Mouse (Mus musculus) forebrain, embryonic 14.5 days (tissue): ENCODE measurements at regions not wholly inside any gene's neighbourhood (a gene's known extent, or its start where the extent isn't known, plus 50 kb on each side); places are given as distances from the start of the nearest gene placed in this dataset.
A peak's percentile ranks its signal among the peaks of the same experiment; 100 is the strongest.

Source experiments
- ATAC-seq: fragments of 200-750 bp; cut with Nextera tagmentation; 2 replicates; pipeline ENCODE4 v1.8.0; 2017; ENCODE audit warnings: mild to moderate bottlenecking, moderate library complexity
- DNase-seq: peaks from one replicate; pipeline ENCODE4 v3.0.0-alpha.2; 2015; ENCODE audit warnings: low spot score
- H3K27ac ChIP-seq: fragments of 300-500 bp; sonication (generic); 2 replicates; pipeline ENCODE4 v1.5.1; 2014; ENCODE audit warnings: low read depth, mild to moderate bottlenecking, control low read depth, low read length, moderate library complexity
- H3K27me3 ChIP-seq: fragments of 300-500 bp; sonication (generic); replicated peaks from 2 replicates; pipeline ENCODE4 v1.6.1; 2014; ENCODE audit warnings: low read length, control low read depth, mixed read lengths; ENCODE audit not compliant: control insufficient read depth, insufficient read depth
- H3K36me3 ChIP-seq: fragments of 300-500 bp; sonication (generic); 2 replicates; pipeline ENCODE4 v1.6.1; 2014; ENCODE audit warnings: low read length, control low read depth; ENCODE audit not compliant: control insufficient read depth, insufficient read depth
- H3K4me1 ChIP-seq: fragments of 300-500 bp; sonication (generic); 2 replicates; pipeline ENCODE4 v1.6.1; 2014; ENCODE audit warnings: antibody characterized with exemption, low read length, control low read depth; ENCODE audit not compliant: control insufficient read depth, insufficient read depth
- H3K4me2 ChIP-seq: fragments of 300-500 bp; sonication (generic); 2 replicates; pipeline ENCODE4 v1.6.1; 2014; ENCODE audit warnings: mild to moderate bottlenecking, control low read depth, low read length
- H3K4me3 ChIP-seq: fragments of 300-500 bp; sonication (generic); 2 replicates; pipeline ENCODE4 v1.5.1; 2014; ENCODE audit warnings: low read depth, low read length, control low read depth
- H3K9ac ChIP-seq: fragments of 300-500 bp; sonication (generic); 2 replicates; pipeline ENCODE4 v1.6.1; 2014; ENCODE audit warnings: mild to moderate bottlenecking, low read length, control low read depth, moderate library complexity
- H3K9me3 ChIP-seq: fragments of 300-500 bp; sonication (generic); replicated peaks from 2 replicates; pipeline ENCODE4 v1.6.1; 2016; ENCODE audit warnings: low read length, control low read depth, mixed read lengths; ENCODE audit not compliant: control insufficient read depth
- WGBS: fragments of 180-500 bp; shearing (Covaris S2); extraction: QIAGEN DNeasy Blood & Tissue Kit; methylation state at CpG from one replicate; pipeline ENCODE4 v1.1.7; 2014; 5-methylcytosine and 5-hydroxymethylcytosine counted together

GRCm38 (mm10) chr15:16311956-16312646 is 416.5 kb upstream of the Cdh9 start:
- ATAC-seq (no peak), DNase-seq (no peak)
- no peak overlapping the region for H3K4me2 ChIP-seq
- H3K27ac ChIP-seq = no peak overlapping the region
- H3K4me1 ChIP-seq = no peaks in the 10 kb centered on the region
- H3K36me3 ChIP-seq = no peaks in the 10 kb centered on the region
- H3K27me3 ChIP-seq = no peaks in the 10 kb centered on the region
- WGBS = 81% methylated on average over 3 of the region's 3 CpGs
- no peak overlapping the region for H3K4me3 ChIP-seq
- no peak overlapping the region for H3K9ac ChIP-seq
- H3K9me3 ChIP-seq = no peaks in the 10 kb centered on the region

- H3K4me2 ChIP-seq = no peak overlapping the region
- H3K27me3 ChIP-seq = no peaks in the 10 kb centered on the region
Measured at GRCm38 (mm10) chr15:16312721-16313120, 415.8 kb upstream of the Cdh9 start.

GRCm38 (mm10) chr15:16313818-16314217 is 414.7 kb upstream of the Cdh9 start:
- no peak overlapping the region for H3K27ac ChIP-seq
- WGBS = 71% methylated on average over 1 of the region's 1 CpGs

More at GRCm38 (mm10) chr15:16312721-16313120, 415.8 kb upstream of the Cdh9 start:
- no peak overlapping the region for H3K27ac ChIP-seq
- H3K36me3 ChIP-seq = no peaks in the 10 kb centered on the region
- no peaks in the 10 kb centered on the region for H3K9me3 ChIP-seq
- DNase-seq (no peak), ATAC-seq (no peak)
- H3K4me1 ChIP-seq = no peaks in the 10 kb centered on the region
- no peak overlapping the region for H3K9ac ChIP-seq
- H3K4me3 ChIP-seq = no peak overlapping the region

GRCm38 (mm10) chr15:16314606-16315005 is 413.9 kb upstream of the Cdh9 start:
- Histone ChIP-seq H3K9me3 (no peaks in the 10 kb centered on the region), H3K4me1 (no peaks in the 10 kb centered on the region), H3K4me2 (no peak overlapping the region), H3K9ac (no peak overlapping the region), H3K4me3 (no peak overlapping the region), H3K36me3 (no peaks in the 10 kb centered on the region), H3K27ac (no peak overlapping the region), H3K27me3 (no peaks in the 10 kb centered on the region)
- WGBS = 79% methylated on average over 6 of the region's 6 CpGs
- DNase-seq = peak; percentile 4
- no peak for ATAC-seq

More at GRCm38 (mm10) chr15:16313818-16314217, 414.7 kb upstream of the Cdh9 start:
- H3K9ac ChIP-seq = no peak overlapping the region
- H3K4me2 ChIP-seq = no peak overlapping the region
- ATAC-seq (no peak), DNase-seq (no peak)
- H3K4me1 ChIP-seq = no peaks in the 10 kb centered on the region
- H3K9me3 ChIP-seq = no peaks in the 10 kb centered on the region
- no peaks in the 10 kb centered on the region for H3K36me3 ChIP-seq
- no peak overlapping the region for H3K4me3 ChIP-seq
- no peaks in the 10 kb centered on the region for H3K27me3 ChIP-seq

- Histone ChIP-seq H3K4me1 (no peaks in the 10 kb centered on the region), H3K9ac (no peak overlapping the region), H3K9me3 (no peaks in the 10 kb centered on the region), H3K27me3 (no peaks in the 10 kb centered on the region), H3K4me3 (no peak overlapping the region), H3K36me3 (no peaks in the 10 kb centered on the region), H3K4me2 (no peak overlapping the region), H3K27ac (no peak overlapping the region)
- DNase-seq (no peak), ATAC-seq (no peak)
- 86% methylated on average over 1 of the region's 1 CpGs for WGBS
Measured at GRCm38 (mm10) chr15:16315085-16315484, 413.5 kb upstream of the Cdh9 start.

GRCm38 (mm10) chr15:16326327-16326726 is 402.2 kb upstream of the Cdh9 start:
- Histone ChIP-seq H3K4me3 (no peak overlapping the region), H3K36me3 (no peaks in the 10 kb centered on the region), H3K27me3 (no peaks in the 10 kb centered on the region), H3K4me1 (no peaks in the 10 kb centered on the region), H3K9me3 (no peaks in the 10 kb centered on the region), H3K27ac (no peak overlapping the region), H3K4me2 (no peak overlapping the region), H3K9ac (no peak overlapping the region)
- no peak for DNase-seq
- WGBS = 85% methylated on average over 2 of the region's 2 CpGs
- ATAC-seq = no peak
